Comparison of ENCODE assay signal across 8 mouse cellular contexts in the genomic region with DNA sequence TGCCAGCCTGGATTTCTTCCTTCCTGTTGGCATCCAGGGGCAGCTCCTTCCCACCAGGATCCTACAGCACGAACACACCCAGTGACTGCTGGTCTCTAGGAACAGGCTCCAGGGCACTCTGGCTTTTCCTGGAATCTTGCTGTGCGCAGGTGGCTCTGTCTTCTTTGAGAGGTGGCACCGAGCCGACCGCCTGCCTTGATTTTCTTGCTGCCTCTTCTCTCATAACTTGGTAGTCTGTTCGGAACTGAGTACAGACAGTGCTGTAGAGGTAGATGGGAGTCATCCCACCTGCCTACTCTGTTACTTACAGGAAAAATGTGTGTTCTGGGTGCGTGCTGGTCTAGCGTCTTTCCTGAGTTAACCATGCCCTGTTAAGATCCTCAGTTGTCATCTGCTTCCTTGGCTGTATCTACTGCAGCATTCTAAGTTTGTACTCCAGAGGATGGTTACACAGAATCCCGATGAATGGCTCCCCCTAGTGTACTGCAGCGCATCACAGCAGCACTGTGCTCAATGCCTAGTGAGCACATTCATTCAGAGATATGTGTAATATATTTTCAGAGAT. TPM values are rescaled to one million over a fixed set of nuclear protein-coding genes. Genes with fewer than 3 reads are reported as not detected.
DNase-seq lines count a peak whose midpoint lies in the region; ATAC-seq lines count a peak whose summit lies in the region.

No protein-coding gene starts in this region.

- no peaks in the 10 kb centered on the region for H3K36me3 ChIP-seq in forebrain, embryonic 15.5 days
- H3K36me3 ChIP-seq in hindbrain, embryonic 14.5 days (replicated peaks; ENCODE audit: control insufficient read depth, insufficient read depth): no peaks in the 10 kb centered on the region

- H3K27ac ChIP-seq in forebrain, embryonic 15.5 days (replicated peaks): peak overlapping the region; percentile 35; the same call in 1 of the 2 replicates
- no peak overlapping the region for H3K27ac ChIP-seq in hindbrain, embryonic 14.5 days

- 60% methylated on average over 10 of the region's 10 CpGs for WGBS in forebrain, embryonic 15.5 days
- 61% methylated on average over 10 of the region's 10 CpGs for WGBS in hindbrain, embryonic 14.5 days

- no peak overlapping the region for H3K9ac ChIP-seq in forebrain, embryonic 15.5 days (replicated peaks)
- H3K9ac ChIP-seq in hindbrain, embryonic 14.5 days: no peak overlapping the region

- DNase-seq in kidney, adult 18-20 months: peak; percentile 54
- no peak for DNase-seq in kidney, adult 11 months
- peak; percentile 85 for DNase-seq in hindbrain, embryonic 14.5 days (ENCODE audit: low spot score)
- peak; percentile 77 to 82 for DNase-seq in left cerebral cortex, adult 18-20 months (ENCODE audit: low spot score in 2 of 2)
- peak; percentile 83 for DNase-seq in right cerebral cortex, adult 18-20 months

- peak; percentile 88 for ATAC-seq in cerebellum, adult (ENCODE audit: insufficient number of reproducible peaks, low FRiP score, low TSS enrichment)
- ATAC-seq in forebrain, embryonic 15.5 days (replicated peaks): peak; percentile 96
- ATAC-seq in hindbrain, embryonic 14.5 days (ENCODE audit: low FRiP score): peak; percentile 90
- peak; percentile 91 for ATAC-seq in megakaryocyte progenitor cell, adult 5-6 weeks (replicated peaks; ENCODE audit: poor library complexity)

- no peak overlapping the region for H3K4me3 ChIP-seq in forebrain, embryonic 15.5 days
- no peak overlapping the region for H3K4me3 ChIP-seq in hindbrain, embryonic 14.5 days (replicated peaks; ENCODE audit: low read length)

- no peaks in the 10 kb centered on the region for H3K27me3 ChIP-seq in forebrain, embryonic 15.5 days
- no peaks in the 10 kb centered on the region for H3K27me3 ChIP-seq in hindbrain, embryonic 14.5 days (ENCODE audit: control insufficient read depth, insufficient read depth, low read length)

- peaks cover 10% of the 10 kb centered on the region for H3K4me1 ChIP-seq in forebrain, embryonic 15.5 days
- no peaks in the 10 kb centered on the region for H3K4me1 ChIP-seq in hindbrain, embryonic 14.5 days (replicated peaks; ENCODE audit: control insufficient read depth, insufficient read depth, low read length)

- no peak overlapping the region for H3K4me2 ChIP-seq in forebrain, embryonic 15.5 days (replicated peaks)
- no peak overlapping the region for H3K4me2 ChIP-seq in hindbrain, embryonic 14.5 days (replicated peaks)

- H3K9me3 ChIP-seq in forebrain, embryonic 15.5 days: no peaks in the 10 kb centered on the region
- H3K9me3 ChIP-seq in hindbrain, embryonic 14.5 days (ENCODE audit: control insufficient read depth, low read length): no peaks in the 10 kb centered on the region

RNA-seq across cellular contexts. Expression of gene Dpy19l1, which starts 13.7 kb away (rescaled TPM):
- polyA plus RNA-seq in forebrain, embryonic 15.5 days (2015; fragmentation: Nextera tagmentation; extraction: Ambion mirVana): 34.7 and 52.8 TPM in 2 replicates
- polyA plus RNA-seq in hindbrain, embryonic 14.5 days (2014; fragmentation: Nextera tagmentation; extraction: Ambion mirVana): 10.8 and 11.3 TPM in 2 replicates
- 10 to 100 TPM; 77.4 to 80.0 TPM for total RNA-seq in left cerebral cortex, adult 18-20 months (2021)
- 49.9 and 53.3 TPM in 2 replicates for total RNA-seq in megakaryocyte progenitor cell, adult 5-6 weeks (2015)
- total RNA-seq in megakaryocyte progenitor cell, adult 5-6 weeks (2017): 57.9 and 60.2 TPM in 2 replicates
